In genomic region chr9:24503858-24504219, GRCm38 (mm10) we compare ENCODE assay signal across 8 mouse cellular contexts. TPM values are rescaled to one million over a fixed set of nuclear protein-coding genes. Genes with fewer than 3 reads are reported as not detected.
A peak's percentile ranks its signal among the peaks of the same experiment; 100 is the strongest.
DNase-seq lines count a peak whose midpoint lies in the region; ATAC-seq and TF ChIP-seq lines count a peak whose summit lies in the region.

No protein-coding gene starts in this region.

- ATAC-seq in heart, embryonic 12.5 days (ENCODE audit: insufficient number of reproducible peaks, low FRiP score) = no peak
- no peak for ATAC-seq in liver, embryonic 13.5 days (ENCODE audit: low read depth)
- ATAC-seq in stomach, embryonic 15.5 days (ENCODE audit: insufficient read depth, low FRiP score, low read depth) = no peak

- H3K9ac ChIP-seq in heart, embryonic 12.5 days = peak overlapping the region; percentile 83; the same call in 1 of the 2 replicates
- peak overlapping the region; percentile 93 for H3K9ac ChIP-seq in liver, embryonic 13.5 days
- H3K9ac ChIP-seq in stomach, embryonic 15.5 days = no peak overlapping the region

- no peaks in the 10 kb centered on the region for H3K9me3 ChIP-seq in heart, embryonic 12.5 days (replicated peaks)
- H3K9me3 ChIP-seq in liver, embryonic 13.5 days (replicated peaks) = no peaks in the 10 kb centered on the region
- H3K9me3 ChIP-seq in stomach, embryonic 15.5 days = no peaks in the 10 kb centered on the region

- H3K27me3 ChIP-seq in kidney, adult 2 months (replicated peaks; ENCODE audit: control insufficient read depth, insufficient read depth, low read length) = no peaks in the 10 kb centered on the region
- no peaks in the 10 kb centered on the region for H3K27me3 ChIP-seq in heart, embryonic 12.5 days (replicated peaks)
- H3K27me3 ChIP-seq in liver, embryonic 13.5 days = no peaks in the 10 kb centered on the region
- no peaks in the 10 kb centered on the region for H3K27me3 ChIP-seq in stomach, embryonic 15.5 days (replicated peaks)

- peak; percentile 34 for DNase-seq in kidney, adult 2 months
- DNase-seq in kidney, postnatal 36 days = no peak
- DNase-seq in liver, embryonic 13.5 days = no peak
- no peak for DNase-seq in urinary bladder, adult 18-20 months (ENCODE audit: low spot score in 2 of 2)
- no peak for DNase-seq in left cerebral cortex, adult 8-10 months (ENCODE audit: low spot score in 2 of 2)

- peak overlapping the region; percentile 77 for H3K4me2 ChIP-seq in heart, embryonic 12.5 days
- peak overlapping the region; percentile 79 for H3K4me2 ChIP-seq in liver, embryonic 13.5 days
- peak overlapping the region; percentile 67 for H3K4me2 ChIP-seq in stomach, embryonic 15.5 days

- H3K27ac ChIP-seq in kidney, adult 2 months (ENCODE audit: insufficient read depth, low read depth, low read length) = no peak overlapping the region
- H3K27ac ChIP-seq in bone marrow, adult 2 months (ENCODE audit: control insufficient read depth, insufficient read depth, low read depth, low read length, poor library complexity) = no peak overlapping the region
- H3K27ac ChIP-seq in heart, embryonic 12.5 days (ENCODE audit: poor library complexity, severe bottlenecking) = peak overlapping the region; percentile 93; the same call in 1 of the 2 replicates
- peak overlapping the region; percentile 79 for H3K27ac ChIP-seq in liver, embryonic 13.5 days
- peak overlapping the region; percentile 86 for H3K27ac ChIP-seq in stomach, embryonic 15.5 days

- H3K36me3 ChIP-seq in kidney, adult 2 months (ENCODE audit: control insufficient read depth, insufficient read depth, low read length) = no peaks in the 10 kb centered on the region
- H3K36me3 ChIP-seq in heart, embryonic 12.5 days = no peaks in the 10 kb centered on the region
- H3K36me3 ChIP-seq in liver, embryonic 13.5 days = peaks cover 1% of the 10 kb centered on the region
- H3K36me3 ChIP-seq in stomach, embryonic 15.5 days = no peaks in the 10 kb centered on the region

- peak overlapping the region; percentile 83; the same call in 1 of the 2 replicates for H3K4me3 ChIP-seq in kidney, adult 2 months (ENCODE audit: insufficient read depth, low read depth, low read length)
- peak overlapping the region; percentile 87 for H3K4me3 ChIP-seq in bone marrow, adult 2 months (replicated peaks; ENCODE audit: control insufficient read depth, low read depth, low read length)
- H3K4me3 ChIP-seq in heart, embryonic 12.5 days = peak overlapping the region; percentile 90
- H3K4me3 ChIP-seq in liver, embryonic 13.5 days (replicated peaks) = peak overlapping the region; percentile 86
- H3K4me3 ChIP-seq in stomach, embryonic 15.5 days (replicated peaks) = peak overlapping the region; percentile 77

- 4% methylated on average over 5 of the region's 5 CpGs for WGBS in kidney, adult 2 months
- 8% methylated on average over 5 of the region's 5 CpGs for WGBS in bone marrow, adult 2 months
- WGBS in heart, embryonic 12.5 days = 14% methylated on average over 5 of the region's 5 CpGs
- 15% methylated on average over 5 of the region's 5 CpGs for WGBS in liver, embryonic 13.5 days (ENCODE audit: insufficient replicate concordance)
- 7% methylated on average over 5 of the region's 5 CpGs for WGBS in stomach, embryonic 15.5 days

- TF ChIP-seq CTCF in kidney, adult 2 months (conservative IDR thresholded peaks at IDR 0.05; ENCODE audit: insufficient read depth, insufficient read length, low read depth, low read length) = no peak
- no peak for TF ChIP-seq CTCF in bone marrow, adult 2 months (IDR thresholded peaks at IDR 0.05; ENCODE audit: control insufficient read depth, insufficient read depth, low read length)

- no peaks in the 10 kb centered on the region; the same call in 1 of the 2 replicates for H3K4me1 ChIP-seq in kidney, adult 2 months (ENCODE audit: control insufficient read depth, insufficient read depth, low read length)
- peaks cover 2% of the 10 kb centered on the region; the same call in 1 of the 2 replicates for H3K4me1 ChIP-seq in bone marrow, adult 2 months (ENCODE audit: control insufficient read depth, insufficient read depth, low read length)
- H3K4me1 ChIP-seq in heart, embryonic 12.5 days (replicated peaks) = peaks cover 13% of the 10 kb centered on the region
- H3K4me1 ChIP-seq in liver, embryonic 13.5 days (replicated peaks) = peaks cover 46% of the 10 kb centered on the region
- H3K4me1 ChIP-seq in stomach, embryonic 15.5 days = peaks cover 9% of the 10 kb centered on the region

- TF ChIP-seq POLR2A in kidney, adult 2 months (IDR thresholded peaks at IDR 0.05; ENCODE audit: low read depth, low read length) = no peak
- TF ChIP-seq POLR2A in bone marrow, adult 2 months (IDR thresholded peaks at IDR 0.05; ENCODE audit: borderline replicate concordance, control insufficient read depth, low read depth, low read length) = no peak

RNA-seq across cellular contexts. Expression of gene Dpy19l1, which starts 0.9 kb away (rescaled TPM):
- 4.3 and 5.5 TPM in 2 replicates for polyA plus RNA-seq in kidney, adult 2 months (2012; rRNA removed)
- 16.9 and 17.0 TPM in 2 replicates for polyA plus RNA-seq in bone marrow, adult 2 months (2011; ENCODE audit: insufficient read depth, insufficient read length, low replicate concordance, missing spikeins)
- 14.6 and 15.8 TPM in 2 replicates for polyA plus RNA-seq in heart, embryonic 12.5 days (2016; fragmentation: Nextera tagmentation; extraction: Ambion mirVana)
- polyA plus RNA-seq in liver, embryonic 13.5 days (2015; fragmentation: Nextera tagmentation; extraction: Ambion mirVana) = 12.9 and 13.0 TPM in 2 replicates
- polyA plus RNA-seq in stomach, embryonic 15.5 days (2015; fragmentation: Nextera tagmentation; extraction: Ambion mirVana) = 16.3 and 16.4 TPM in 2 replicates
- total RNA-seq in left cerebral cortex, adult 8-10 months (2022) = 10 to 100 TPM; 80.2 to 89.8 (median 88.1) TPM

Comparison
In these comparisons a context has a peak if more than half of its experiments do, and no peak if none do; other contexts are left out.
1. H3K27ac ChIP-seq: peak in heart, embryonic 12.5 days (single experiment), liver, embryonic 13.5 days (single experiment) and stomach, embryonic 15.5 days (single experiment); none in kidney, adult 2 months (single experiment) and bone marrow, adult 2 months (single experiment).
2. Peak in every context shown above with its lines, with median percentiles within 50 percentile points of each other: H3K4me3 ChIP-seq and H3K4me2 ChIP-seq.